Mouse (Mus musculus) spleen, adult 2 months (tissue): ENCODE results near the gene Nfia. TPM values are rescaled to one million over a fixed set of nuclear protein-coding genes. Genes with fewer than 3 reads are reported as not detected.
A peak's percentile ranks its signal among the peaks of the same experiment; 100 is the strongest.

Experiments used
- DNase-seq, 2 experiments: peaks; one replicate each; pipeline versions ENCODE4 v3.0.0 to v3.0.0-alpha.2; 2012 to 2021; ENCODE audit warnings: low spot score in 2 of 2, low read depth in 1 of 2
- H3K27ac ChIP-seq: fragments of 200-500 bp; 2 replicates; pipeline ENCODE4 v1.5.1; 2012; ENCODE audit warnings: low read length, inconsistent platforms; ENCODE audit not compliant: insufficient read depth
- H3K27me3 ChIP-seq: fragments of 200-500 bp; 2 replicates; pipeline ENCODE4 v1.6.1; 2012; ENCODE audit warnings: mild to moderate bottlenecking, moderate library complexity, low read length, inconsistent platforms; ENCODE audit not compliant: control insufficient read depth, insufficient read depth
- H3K36me3 ChIP-seq: fragments of 200-500 bp; 2 replicates; pipeline ENCODE4 v1.6.1; 2012; ENCODE audit warnings: mild to moderate bottlenecking, low read length, inconsistent platforms; ENCODE audit not compliant: control insufficient read depth, insufficient read depth
- H3K4me1 ChIP-seq: fragments of 200-500 bp; 2 replicates; pipeline ENCODE4 v1.6.1; 2011; ENCODE audit warnings: inconsistent platforms; ENCODE audit not compliant: control insufficient read depth, insufficient read depth, insufficient read length
- H3K4me3 ChIP-seq: fragments of 200-500 bp; 2 replicates; pipeline ENCODE4 v1.5.1; 2011; ENCODE audit warnings: mild to moderate bottlenecking, inconsistent platforms; ENCODE audit not compliant: insufficient read depth, insufficient read length; ENCODE audit errors: extremely low read depth
- CTCF ChIP-seq: fragments of 200-500 bp; IDR thresholded peaks from 2 replicates; pipeline ENCODE4 v1.5.1; 2011; ENCODE audit warnings: mild to moderate bottlenecking, inconsistent platforms; ENCODE audit not compliant: insufficient read depth, insufficient read length, insufficient replicate concordance; ENCODE audit errors: extremely low read depth
- POLR2A ChIP-seq: fragments of 200-500 bp; IDR thresholded peaks from 2 replicates; pipeline ENCODE4 v1.6.1; 2011; ENCODE audit warnings: low read depth, low read length, inconsistent platforms
- WGBS: fragments of 180-500 bp; shearing (Covaris S2); methylation state at CpG from one replicate; pipeline ENCODE4 v1.1.7; 2018; 5-methylcytosine and 5-hydroxymethylcytosine counted together
- polyA plus RNA-seq: library from polyadenylated mRNA; depleted of rRNA; stranded (reverse); fragments of >200 nt; gene quantifications from 2 replicates; pipeline ENCODE4 v1.2.3, GENCODE M21; 2012

Gene Nfia
- polyA plus RNA-seq, 1 experiment, result 10.3 TPM

GRCm38 (mm10) chr4:97745296-97746105 is 27.0 kb upstream of the Nfia start:
- TF ChIP-seq CTCF (peak; percentile 77), POLR2A (no peak)
- 12% methylated on average over 32 of the region's 32 CpGs for WGBS
- Histone ChIP-seq H3K4me1 (no peaks in the 10 kb centered on the region), H3K4me3 (peak overlapping the region; percentile 26; the same call in 1 of the 2 replicates), H3K27me3 (peaks cover 4% of the 10 kb centered on the region; the same call in 1 of the 2 replicates), H3K27ac (no peak overlapping the region), H3K36me3 (no peaks in the 10 kb centered on the region)
- DNase-seq, result peak in 1 of 2 experiments; percentile 57

GRCm38 (mm10) chr4:97746106-97746900 is 26.2 kb upstream of the Nfia start:
- TF ChIP-seq CTCF (no peak), POLR2A (no peak)
- Histone ChIP-seq H3K4me1 (no peaks in the 10 kb centered on the region), H3K36me3 (no peaks in the 10 kb centered on the region), H3K27me3 (peaks cover 4% of the 10 kb centered on the region; the same call in 1 of the 2 replicates), H3K27ac (no peak overlapping the region), H3K4me3 (peak overlapping the region; percentile 26; the same call in 1 of the 2 replicates)
- DNase-seq, result no peak
- 11% methylated on average over 19 of the region's 19 CpGs for WGBS

GRCm38 (mm10) chr4:97750401-97750800 is 22.1 kb upstream of the Nfia start:
- Histone ChIP-seq H3K27me3 (0 out of 2 replicates have a peak, but pooled peaks cover 4% of the 10 kb centered on the region), H3K27ac (no peak overlapping the region), H3K36me3 (no peaks in the 10 kb centered on the region), H3K4me3 (no peak overlapping the region), H3K4me1 (no peaks in the 10 kb centered on the region)
- 51% methylated on average over 4 of the region's 4 CpGs for WGBS
- no peak for DNase-seq
- TF ChIP-seq POLR2A (no peak), CTCF (no peak)

- peak overlapping the region; percentile 59 for H3K4me3 ChIP-seq
- no peaks in the 10 kb centered on the region for H3K27me3 ChIP-seq
- peak overlapping the region; percentile 79 for H3K27ac ChIP-seq
- no peaks in the 10 kb centered on the region for H3K36me3 ChIP-seq
- WGBS, result under 1% methylated on average over 20 of the region's 20 CpGs
- no peaks in the 10 kb centered on the region for H3K4me1 ChIP-seq
- DNase-seq, result peak; percentile 71 to 82
- no peak for TF ChIP-seq POLR2A
- TF ChIP-seq CTCF, result peak; percentile 77; the same call in 1 of the 2 replicates
Observed at GRCm38 (mm10) chr4:97751030-97751482, 21.5 kb upstream of the Nfia start.

GRCm38 (mm10) chr4:97751483-97752251 is 20.9 kb upstream of the Nfia start:
- Histone ChIP-seq H3K27ac (peak overlapping the region; percentile 79), H3K4me1 (no peaks in the 10 kb centered on the region), H3K36me3 (no peaks in the 10 kb centered on the region), H3K27me3 (no peaks in the 10 kb centered on the region), H3K4me3 (peak overlapping the region; percentile 59)
- TF ChIP-seq POLR2A (no peak), CTCF (no peak)
- WGBS, result 1% methylated on average over 40 of the region's 40 CpGs
- peak in 1 of 2 experiments; percentile 34 for DNase-seq
